Comparison of ENCODE assay signal across 8 mouse cellular contexts in genomic region chr5:144100149-144100935, GRCm38 (mm10). TPM values are rescaled to one million over a fixed set of nuclear protein-coding genes. Genes with fewer than 3 reads are reported as not detected.
DNase-seq lines count a peak whose midpoint lies in the region; ATAC-seq and TF ChIP-seq lines count a peak whose summit lies in the region.

Gene Lmtk2 (plus strand): TSS chr5:144100436.

- H3K4me2 ChIP-seq in forebrain, embryonic 15.5 days (replicated peaks) = peak within 1 kb of the TSS; percentile 59

- intact Hi-C loops in heart, postnatal 25 days (cut with DNase I) = no loop called here

- no peaks in the 10 kb centered on the region for H3K9me3 ChIP-seq in forebrain, embryonic 15.5 days

- no peaks in the 10 kb centered on the region for H3K36me3 ChIP-seq in forebrain, embryonic 15.5 days

- peak within 1 kb of the TSS; percentile 89 for H3K9ac ChIP-seq in forebrain, embryonic 15.5 days (replicated peaks)

- peak; percentile 100 for ATAC-seq in forebrain, embryonic 15.5 days (replicated peaks)
- peak; percentile 100 for ATAC-seq in neutrophil, adult 5-6 weeks (ENCODE audit: extremely low read depth, insufficient number of reproducible peaks, low FRiP score, poor library complexity, severe bottlenecking)

- H3K4me3 ChIP-seq in forebrain, embryonic 15.5 days = peak within 1 kb of the TSS; percentile 88
- peak within 1 kb of the TSS; percentile 86 for H3K4me3 ChIP-seq in lung, adult 2 months (replicated peaks; ENCODE audit: extremely low read depth, low read depth, low read length)

- peaks cover 8% of the 10 kb centered on the region; the same call in 1 of the 2 replicates for H3K27me3 ChIP-seq in forebrain, embryonic 15.5 days

- H3K4me1 ChIP-seq in forebrain, embryonic 15.5 days = peaks cover 16% of the 10 kb centered on the region
- H3K4me1 ChIP-seq in lung, adult 2 months (ENCODE audit: control insufficient read depth, insufficient read depth, low read length) = peaks cover 6% of the 10 kb centered on the region

- peak within 1 kb of the TSS; percentile 95 for H3K27ac ChIP-seq in forebrain, embryonic 15.5 days (replicated peaks)

- under 1% methylated on average over 73 of the region's 90 CpGs for WGBS in forebrain, embryonic 15.5 days
- WGBS in lung, adult 2 months = 1% methylated on average over 84 of the region's 90 CpGs

- peak; percentile 63 for TF ChIP-seq CTCF in lung, adult 2 months (IDR thresholded peaks at IDR 0.05; ENCODE audit: insufficient read depth, low read length)

- peak; percentile 86 for TF ChIP-seq POLR2A in lung, adult 2 months (IDR thresholded peaks at IDR 0.05; ENCODE audit: borderline replicate concordance, extremely low read depth, low read depth, low read length)

- peak; percentile 94 for DNase-seq in ES-CJ7 (ENCODE audit: low read depth, low spot score)
- peak; percentile 97 for DNase-seq in cerebellum, adult 11 months
- DNase-seq in heart, postnatal 25 days (ENCODE audit: low spot score) = peak; percentile 94
- peak; percentile 96 to 99 for DNase-seq in layer of hippocampus, adult 18-20 months (ENCODE audit: low spot score in 2 of 2)
- peak; percentile 98 for DNase-seq in lung, adult 2 months
- peak; percentile 91 to 93 for DNase-seq in thymus, adult 18-20 months

RNA-seq across cellular contexts. Expression of gene Lmtk2, which starts in this region (rescaled TPM):
- 8.4 and 9.1 TPM in 2 replicates for polyA plus RNA-seq in forebrain, embryonic 15.5 days (2015; fragmentation: Nextera tagmentation; extraction: Ambion mirVana)
- 10 to 100 TPM; 23.7 to 25.8 TPM for total RNA-seq in heart, postnatal 25 days (2021)
- 10 to 100 TPM; 94.4 to 98.9 TPM for total RNA-seq in layer of hippocampus, adult 18-20 months (2021)
- 20.1 and 24.2 TPM in 2 replicates for polyA plus RNA-seq in lung, adult 2 months (2012; rRNA removed)
- 28.9 and 34.6 TPM in 2 replicates for total RNA-seq in neutrophil, adult 5-6 weeks (2017)

Comparison
In these comparisons a context has a peak if more than half of its experiments do, and no peak if none do; other contexts are left out.
1. Peak in every context shown above with its lines: DNase-seq, ATAC-seq, H3K4me3 ChIP-seq and H3K27ac ChIP-seq.